Mouse (Mus musculus) E14TG2a.4 (cell line): ENCODE data around the gene Ubr1.

Source experiments
- CTCF ChIP-seq: conservative IDR thresholded peaks from 2 replicates; pipeline ENCODE4 v1.5.1; 2014; ENCODE audit warnings: low read length
- NANOG ChIP-seq: IDR thresholded peaks from 2 replicates; pipeline ENCODE4 v1.6.1; 2014; ENCODE audit warnings: borderline replicate concordance, low read length, mixed read lengths
- POU5F1 ChIP-seq: IDR thresholded peaks from 2 replicates; pipeline ENCODE4 v1.6.1; 2014; ENCODE audit warnings: low read length, borderline replicate concordance

- TF ChIP-seq CTCF (no peak), POU5F1 (no peak), NANOG (no peak)
Measured at GRCm38 (mm10) chr2:120873192-120873591, 97.3 kb downstream of the Ubr1 start.
